Mouse (Mus musculus) heart, postnatal 14 days (tissue): ENCODE results near the gene E030018B13Rik. TPM values are rescaled to one million over a fixed set of nuclear protein-coding genes. Genes with fewer than 3 reads are reported as not detected.

ENCODE experiments used
- DNase-seq, 2 experiments: peaks; one replicate each; pipeline ENCODE4 v3.0.0; 2021 to 2022
- intact Hi-C: fragments of 180-260 bp; cut with DNase I; formaldehyde crosslinking; loops from one replicate; pipeline ENCODE4 v1.15.1; 2025
- long read RNA-seq, 2 experiments: library from polyadenylated mRNA; stranded (forward); transcript quantifications; one replicate each; pipeline ENCODE4 v2.0.0; 2021
- total RNA-seq, 2 experiments: library from RNA; stranded (reverse); gene quantifications; 2 replicates each; pipeline ENCODE4 v1.2.3; 2021

Gene E030018B13Rik
- not detected for total RNA-seq
- long read RNA-seq, experiment 1: 0 reads
- long read RNA-seq, experiment 2: 0 reads

DNA sequence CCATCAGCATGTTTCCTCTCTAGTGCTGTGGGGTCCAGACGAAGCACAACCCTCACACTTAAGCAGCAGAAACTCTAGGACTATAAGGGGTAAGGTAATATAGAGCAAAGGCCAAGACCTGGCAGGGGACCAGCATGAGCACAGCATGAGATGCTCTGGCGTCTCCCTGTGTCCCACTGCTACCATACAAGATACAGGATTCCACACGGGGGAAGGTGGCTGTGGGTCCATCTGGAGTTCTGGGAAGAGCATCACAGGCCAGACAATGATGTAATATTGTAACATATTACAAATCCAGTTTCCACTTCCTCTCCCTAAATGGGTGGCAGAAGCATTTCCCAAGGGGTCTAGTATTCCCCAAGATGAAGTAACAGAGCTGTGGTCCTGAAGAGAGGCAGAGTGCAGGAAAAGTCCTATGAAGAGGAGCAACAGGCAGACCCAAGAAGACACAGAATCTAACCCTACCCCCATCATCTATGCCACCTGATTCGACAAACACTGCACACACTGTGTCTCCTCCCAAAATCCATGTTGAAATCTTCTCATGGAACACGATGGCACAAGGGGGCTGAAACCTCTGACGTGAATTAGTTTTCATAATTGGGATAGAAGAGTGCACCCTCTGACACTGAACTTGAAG is at the start of gene E030018B13Rik:
E030018B13Rik (plus strand) TSS at position 590 of the 640 bp plus-strand sequence.
- DNase-seq: no peak
- intact Hi-C loops: no loop called here

DNA sequence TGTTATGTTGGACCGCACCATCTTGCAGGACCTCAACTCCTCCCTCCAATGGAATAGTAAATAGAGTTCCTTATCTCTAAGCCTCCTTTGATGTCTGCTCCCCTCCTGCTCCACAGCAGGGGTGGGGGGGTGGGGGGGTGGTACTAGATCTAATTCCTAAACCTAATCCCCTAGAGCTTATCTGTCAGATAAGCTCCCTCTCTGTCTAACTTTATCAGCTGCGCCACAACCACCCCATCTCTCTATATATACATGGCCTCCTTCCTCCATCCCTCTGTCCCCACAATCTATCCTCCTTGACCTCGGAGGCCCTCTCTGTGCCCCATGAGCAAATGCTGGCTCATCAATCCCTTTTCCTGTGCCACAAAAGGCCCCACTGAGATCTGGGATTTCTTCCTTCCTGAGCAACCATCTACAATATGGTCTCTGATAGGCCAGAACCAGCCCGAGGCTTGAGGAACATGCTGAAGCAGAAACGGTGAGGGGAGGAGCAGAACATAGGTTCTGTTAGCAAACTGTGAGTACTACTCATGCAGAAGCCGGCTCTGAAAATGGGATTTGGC is 48.2 kb upstream of the E030018B13Rik start:
- no peak for DNase-seq
- intact Hi-C loops: no loop called here

DNA sequence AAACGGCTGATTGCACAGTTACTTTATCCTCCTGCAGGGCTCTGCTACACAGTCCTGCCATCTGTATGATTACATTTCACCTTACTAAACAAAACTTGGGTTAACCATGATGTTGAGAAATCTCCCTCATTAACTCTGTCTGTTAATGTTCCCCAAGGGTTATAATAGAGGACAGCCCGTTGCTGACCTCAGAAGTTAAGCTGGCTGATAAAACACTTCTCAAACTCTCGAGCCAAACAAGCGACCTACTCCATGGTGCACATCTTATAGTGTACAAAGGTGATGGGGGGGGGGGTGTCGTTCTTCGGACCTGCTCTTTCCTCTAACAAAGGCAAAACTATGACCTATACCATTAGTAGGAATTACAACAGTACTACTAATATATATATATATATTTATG is 45.0 kb upstream of the E030018B13Rik start:
- DNase-seq: no peak
- intact Hi-C loops: no loop called here

DNA sequence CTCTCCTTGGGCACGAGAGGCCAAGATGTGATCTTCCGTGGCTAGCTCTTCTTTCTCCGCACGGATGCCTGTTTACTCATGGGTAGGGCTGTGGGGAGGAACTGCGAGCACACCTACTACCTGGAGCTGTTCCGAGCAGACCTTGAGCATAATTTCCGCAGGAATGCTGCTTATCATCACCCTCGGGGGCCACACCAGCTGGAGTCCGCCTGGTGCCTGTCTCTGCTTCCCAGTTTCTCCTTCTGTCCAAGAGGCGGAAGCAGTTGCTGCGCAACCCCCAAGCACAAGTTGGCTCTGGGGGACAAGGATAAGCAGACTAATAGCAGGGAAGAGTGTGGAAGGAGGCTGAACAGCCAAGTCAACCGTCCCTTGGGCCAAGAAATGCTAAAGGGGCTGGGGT is 42.8 kb upstream of the E030018B13Rik start:
- intact Hi-C loops: no loop called here
- peak; percentile 42 to 48 for DNase-seq

DNA sequence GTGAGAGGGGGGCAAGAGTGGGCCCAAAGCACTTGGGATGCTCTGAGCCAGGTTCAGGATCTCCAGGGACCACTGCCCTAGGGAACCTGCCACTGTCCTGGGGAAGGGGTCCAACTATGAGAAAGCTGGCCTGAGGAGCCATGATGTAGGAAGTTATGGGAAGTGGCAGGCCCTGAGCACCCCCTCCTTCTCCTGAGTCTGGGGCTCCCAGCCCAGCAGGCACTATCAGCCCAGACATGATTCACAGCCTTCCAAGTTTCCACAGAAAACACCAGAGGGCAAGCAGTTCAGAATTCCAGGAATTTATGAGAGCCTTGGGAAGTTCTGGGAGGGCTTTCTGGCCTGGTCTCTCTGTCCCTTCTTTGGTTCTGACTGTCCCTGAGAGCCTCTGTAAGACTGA is 41.0 kb upstream of the E030018B13Rik start:
- intact Hi-C loops: no loop called here
- no peak for DNase-seq

DNA sequence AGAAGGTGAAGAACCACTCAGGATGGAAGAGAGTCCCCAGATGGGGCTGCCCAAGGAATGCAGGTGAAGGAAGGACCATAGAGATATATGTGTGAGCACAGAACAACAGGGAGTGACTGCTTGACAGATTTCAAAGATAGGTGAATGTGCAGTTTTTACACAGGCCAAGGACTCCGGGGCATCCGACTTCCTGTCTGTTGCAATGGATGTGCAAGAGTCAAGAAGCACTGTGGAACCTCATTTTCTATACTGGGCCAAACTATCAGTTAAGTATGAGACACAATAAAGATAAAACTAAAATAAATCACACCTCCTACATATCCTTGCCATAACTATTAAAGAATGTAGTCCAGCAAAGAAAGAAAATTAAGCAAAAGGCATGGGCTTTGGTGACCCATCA is 40.0 kb upstream of the E030018B13Rik start:
- intact Hi-C loops: no loop called here
- no peak for DNase-seq

DNA sequence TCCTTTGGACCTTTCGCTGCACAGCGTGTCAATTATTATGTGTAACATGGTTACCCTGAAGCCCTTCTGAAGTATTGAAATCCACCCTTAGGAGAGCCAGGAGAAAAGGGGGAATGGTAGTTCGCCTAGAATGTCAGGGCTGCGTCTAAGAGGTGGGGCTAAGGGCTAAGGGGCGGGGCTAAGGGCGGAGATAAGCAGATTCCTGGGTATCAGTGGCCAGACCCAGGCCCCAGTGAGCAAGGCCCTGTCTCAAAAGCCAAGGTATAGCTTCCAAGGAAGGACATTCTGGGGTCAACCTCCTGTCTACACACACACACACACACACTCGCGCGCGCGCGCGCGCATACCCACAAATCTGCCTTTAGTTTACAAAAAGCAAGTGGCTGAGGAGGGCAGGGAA is 39.0 kb upstream of the E030018B13Rik start:
- intact Hi-C loops: no loop called here
- no peak for DNase-seq

DNA sequence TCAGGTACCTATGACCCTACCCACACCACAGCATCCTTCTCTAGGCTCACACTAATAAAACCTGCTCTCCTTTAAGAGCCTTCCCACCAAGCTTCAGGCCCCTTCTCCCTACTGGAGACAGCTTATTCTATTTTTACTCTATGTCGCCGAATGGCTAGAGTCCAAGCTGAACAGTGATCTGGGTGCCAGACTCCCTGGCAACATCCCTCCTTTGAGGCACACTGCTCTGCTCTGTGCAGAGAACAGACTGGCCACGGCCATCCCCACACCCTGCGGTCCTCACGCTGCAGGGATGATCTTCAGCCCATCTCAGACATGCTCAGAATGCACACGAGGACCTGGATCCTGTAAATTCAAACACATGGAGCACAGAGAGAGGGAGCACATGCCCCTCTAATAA is 37.1 kb upstream of the E030018B13Rik start:
- DNase-seq: peak; percentile 50 to 66
- intact Hi-C loops: no loop called here

DNA sequence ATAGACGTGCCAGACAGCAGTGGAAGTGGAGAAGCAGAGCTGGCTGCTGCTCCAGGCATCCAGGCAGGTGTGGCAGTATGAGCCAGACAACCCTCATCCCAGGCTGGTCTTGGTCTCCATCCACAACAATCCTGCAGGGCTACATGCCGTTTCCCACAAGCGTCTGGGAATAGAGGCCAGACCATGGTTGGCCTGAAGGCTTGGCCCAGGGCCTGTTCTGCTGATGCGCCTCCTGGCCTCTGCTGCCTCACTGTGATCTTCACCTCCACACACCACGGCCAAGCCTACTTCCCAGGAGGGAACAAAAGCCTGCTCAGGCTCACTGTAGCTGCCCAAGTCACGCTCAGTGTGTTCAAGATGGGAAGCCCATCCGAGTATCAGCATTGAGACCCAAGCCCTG is 33.9 kb upstream of the E030018B13Rik start:
- no peak for DNase-seq
- intact Hi-C loops: no loop called here

DNA sequence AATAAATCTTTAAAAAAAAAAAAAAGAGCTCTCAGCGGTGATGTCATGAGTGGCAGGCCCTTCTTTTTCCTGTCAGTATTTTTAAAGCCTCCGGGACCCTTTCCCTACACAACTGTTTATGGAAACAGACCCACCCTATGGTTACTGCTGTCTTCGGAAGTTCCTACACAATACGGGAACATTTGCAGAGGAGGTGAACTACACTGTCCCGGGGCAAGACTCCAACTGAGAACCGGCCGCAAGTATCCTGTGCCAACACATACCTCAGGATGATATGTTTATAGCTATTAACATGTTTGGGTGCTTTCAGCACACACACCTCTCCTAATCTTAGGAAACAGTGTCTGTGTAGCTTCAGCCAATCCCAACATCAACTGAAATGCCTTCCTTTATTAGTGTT is 31.6 kb upstream of the E030018B13Rik start:
- intact Hi-C loops: loop anchor here (2.0 kb wide), 1 partner anchor 26 kb away; no protein-coding TSS in a partner anchor

DNA sequence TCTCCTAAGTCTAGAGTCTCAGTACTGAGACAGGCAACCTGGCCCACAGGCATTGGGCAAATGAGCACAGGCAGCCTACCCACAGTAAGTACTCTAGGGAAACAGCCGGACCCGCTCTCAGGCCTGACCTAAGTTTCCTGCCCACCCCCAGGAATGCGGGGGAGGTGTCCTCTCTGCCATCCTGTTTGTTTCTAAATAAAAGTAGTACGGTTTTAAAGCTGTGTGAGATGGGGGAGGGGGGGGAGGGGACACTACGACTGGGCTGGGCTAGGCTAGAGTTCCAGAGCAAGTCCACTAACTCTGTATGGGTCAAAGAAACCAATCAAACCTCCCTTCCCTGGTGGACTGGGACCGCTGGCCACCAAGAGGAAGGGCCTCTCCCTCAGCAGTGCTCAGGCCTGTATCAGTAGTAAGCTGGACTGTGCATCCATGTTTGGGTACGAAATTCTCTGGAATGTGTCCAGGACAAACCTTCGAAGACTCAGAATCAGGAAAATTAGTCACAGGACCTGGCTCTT is 29.6 kb upstream of the E030018B13Rik start:
- intact Hi-C loops: no loop called here
- DNase-seq: peak; percentile 59 to 64

More for the DNA sequence above, 31.6 kb upstream of the E030018B13Rik start:
- DNase-seq: no peak

DNA sequence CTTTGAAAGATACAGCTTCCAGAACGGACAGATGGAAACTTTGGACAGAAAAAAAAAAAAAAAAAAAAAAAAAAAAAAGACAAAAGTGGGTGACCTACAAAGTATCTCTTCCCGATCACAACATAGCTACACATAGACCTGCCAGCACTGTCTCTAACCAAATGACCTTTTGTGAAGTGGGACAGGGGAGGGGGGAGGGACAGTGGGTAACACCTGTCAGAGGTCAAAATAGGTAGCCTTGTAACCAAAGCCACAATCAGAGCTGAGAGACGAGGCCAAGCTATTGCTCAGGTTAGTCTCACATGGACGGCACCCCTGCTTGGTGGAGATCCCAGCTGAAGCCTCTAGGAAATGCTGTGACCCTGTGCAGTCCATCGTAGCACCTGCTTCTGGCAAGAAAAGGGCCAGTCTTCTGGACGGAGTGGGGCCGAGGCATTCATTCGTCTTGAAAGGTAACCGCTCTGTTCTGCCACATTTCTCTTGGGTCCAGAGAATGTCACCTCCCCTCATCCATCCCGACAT is 29.0 kb upstream of the E030018B13Rik start:
- DNase-seq: no peak
- intact Hi-C loops: no loop called here

DNA sequence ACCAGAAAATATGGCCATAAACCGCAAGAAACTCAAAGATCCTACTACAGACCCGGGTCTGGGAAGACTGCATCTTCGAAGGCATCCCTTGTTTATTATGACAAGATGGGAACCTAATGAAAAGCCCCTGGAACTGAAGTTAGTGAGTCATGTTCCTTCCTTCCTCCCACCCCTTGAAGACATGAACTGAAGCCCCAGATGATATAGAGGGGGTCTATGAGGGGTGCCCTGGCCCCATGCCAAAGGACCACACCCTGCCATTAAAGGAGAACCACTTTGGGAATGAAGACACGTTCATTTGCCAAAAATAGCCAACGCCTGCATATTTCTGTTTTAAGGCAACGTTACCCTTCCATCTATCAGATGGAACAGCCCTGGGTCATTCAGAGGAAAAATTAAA is 28.0 kb upstream of the E030018B13Rik start:
- no peak for DNase-seq
- intact Hi-C loops: no loop called here

DNA sequence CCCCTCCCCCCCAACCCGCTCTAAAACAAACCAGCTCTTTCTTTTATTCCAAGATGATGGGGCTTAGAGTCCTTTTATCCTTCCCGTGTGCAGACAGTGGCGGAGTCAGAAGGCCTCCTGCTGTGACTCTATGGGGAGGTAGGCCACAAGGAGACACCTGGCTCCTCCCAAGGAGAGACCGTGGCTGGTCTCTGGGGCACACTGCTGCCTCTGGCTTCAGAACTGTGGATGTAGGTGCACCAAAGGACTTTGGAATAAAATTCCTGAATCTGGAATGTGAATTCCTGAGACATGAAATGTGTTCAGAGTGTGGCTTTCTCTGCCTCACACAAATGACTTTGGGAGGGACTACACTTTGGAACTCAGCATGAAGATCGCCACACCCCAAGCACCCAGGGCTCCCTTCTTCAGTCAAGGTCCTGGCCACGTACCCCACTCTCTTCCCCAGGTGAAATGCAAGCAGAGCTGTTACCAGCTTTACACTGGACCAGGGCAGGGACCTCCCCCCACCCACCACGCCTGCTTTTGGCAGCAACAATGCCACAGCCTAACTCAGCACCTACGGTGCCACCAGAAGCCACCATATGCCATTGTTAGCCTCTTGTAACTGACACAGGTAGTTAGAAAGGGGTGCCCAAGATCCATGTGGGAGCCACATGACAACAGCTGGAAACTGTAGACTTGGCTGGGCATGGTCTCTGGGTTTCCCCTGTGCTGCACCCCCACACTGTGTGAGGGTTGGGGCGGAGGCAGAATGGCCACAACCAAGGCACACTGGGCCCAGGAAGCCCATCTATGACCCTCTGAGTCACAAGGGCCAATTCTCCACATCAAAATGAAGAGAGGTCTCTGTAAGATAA is 27.3 kb upstream of the E030018B13Rik start:
- no peak for DNase-seq
- intact Hi-C loops: no loop called here

DNA sequence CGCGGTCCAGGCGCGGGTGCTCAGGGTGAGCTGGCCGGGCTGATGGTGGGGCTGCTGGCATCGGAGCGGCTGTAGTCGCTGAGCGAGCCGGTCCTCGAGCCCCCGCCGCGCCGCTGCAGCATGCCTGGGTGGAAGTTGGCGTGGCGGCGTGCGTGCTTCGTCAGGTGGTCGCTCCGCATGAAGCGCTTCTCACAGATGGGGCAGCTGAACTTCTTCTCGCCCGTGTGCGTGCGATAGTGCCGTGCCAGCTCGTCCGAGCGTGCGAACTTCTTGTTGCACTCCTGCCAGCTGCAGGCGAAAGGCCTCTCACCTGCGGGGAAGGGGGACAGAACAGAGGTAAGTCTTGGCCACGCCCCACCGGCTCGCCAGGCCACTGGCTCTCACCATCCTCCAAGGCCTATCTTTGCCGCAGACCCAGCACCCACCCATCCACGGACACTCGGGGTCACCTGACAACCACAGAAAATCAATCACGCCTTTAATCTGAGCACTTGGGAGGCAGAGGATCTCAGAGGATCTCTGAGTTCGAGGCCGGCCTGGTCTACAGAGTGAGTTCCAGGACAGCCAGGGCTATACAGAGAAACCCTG is 25.1 kb upstream of the E030018B13Rik start:
- intact Hi-C loops: no loop called here
- DNase-seq: no peak

DNA sequence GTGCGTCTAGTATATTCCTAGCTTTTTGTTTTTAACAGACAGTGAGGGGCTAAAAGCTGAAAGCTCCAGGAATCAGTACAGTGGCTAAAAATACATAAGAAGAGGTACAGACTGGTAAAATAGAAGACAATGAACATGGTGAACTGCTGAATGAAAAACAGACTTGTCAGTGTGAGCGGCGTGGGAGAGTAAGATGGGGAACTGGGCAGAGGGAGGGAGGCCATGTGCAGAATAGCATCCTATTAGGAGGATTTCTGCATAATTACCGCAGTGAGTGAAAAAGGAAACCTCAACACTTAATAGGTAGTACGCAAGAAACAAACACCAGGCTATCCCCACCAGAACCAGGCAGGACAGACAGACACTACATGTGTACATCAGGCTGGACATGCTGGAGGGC is 23.5 kb upstream of the E030018B13Rik start:
- no peak for DNase-seq
- intact Hi-C loops: no loop called here

DNA sequence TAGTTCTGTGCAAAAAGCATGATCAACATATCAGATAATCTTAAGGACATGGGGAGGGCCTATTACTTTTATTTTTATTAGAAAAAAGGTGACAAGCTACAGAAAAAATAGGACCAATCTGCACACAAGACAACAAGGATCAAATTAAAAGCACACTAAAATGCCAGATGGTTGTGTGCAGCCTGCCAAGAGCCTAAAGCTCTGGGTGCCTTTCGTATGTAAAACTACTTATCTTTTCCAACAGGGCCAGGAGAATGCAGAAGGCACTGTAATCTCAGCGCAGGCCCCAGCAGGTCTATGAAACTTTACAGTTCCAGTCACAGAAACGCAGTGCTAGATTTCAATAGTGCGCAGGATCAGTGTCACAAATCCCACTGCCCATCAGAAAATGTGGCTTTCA is 22.9 kb upstream of the E030018B13Rik start:
- no peak for DNase-seq
- intact Hi-C loops: no loop called here

DNA sequence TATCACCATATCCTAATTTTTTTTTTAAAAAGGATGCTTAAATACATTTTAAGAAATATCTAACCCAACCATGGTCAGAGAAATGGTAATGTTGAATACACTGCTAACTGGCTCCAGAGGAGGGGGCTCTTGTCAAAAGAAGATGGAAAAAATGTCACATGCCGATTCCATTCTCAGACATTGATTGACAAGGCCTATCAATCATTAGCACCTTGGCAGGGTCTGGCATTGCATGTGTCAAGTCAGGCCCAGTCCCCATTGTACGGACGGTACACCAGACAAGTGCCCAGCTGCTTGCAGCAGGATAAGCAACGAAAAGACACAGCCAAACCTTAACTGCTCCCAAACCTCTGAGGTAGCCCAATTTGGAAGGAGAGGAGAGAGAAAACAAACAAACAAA is 22.0 kb upstream of the E030018B13Rik start:
- DNase-seq: no peak
- intact Hi-C loops: loop anchor here (5.0 kb wide), 1 partner anchor 37 kb away; no protein-coding TSS in a partner anchor

DNA sequence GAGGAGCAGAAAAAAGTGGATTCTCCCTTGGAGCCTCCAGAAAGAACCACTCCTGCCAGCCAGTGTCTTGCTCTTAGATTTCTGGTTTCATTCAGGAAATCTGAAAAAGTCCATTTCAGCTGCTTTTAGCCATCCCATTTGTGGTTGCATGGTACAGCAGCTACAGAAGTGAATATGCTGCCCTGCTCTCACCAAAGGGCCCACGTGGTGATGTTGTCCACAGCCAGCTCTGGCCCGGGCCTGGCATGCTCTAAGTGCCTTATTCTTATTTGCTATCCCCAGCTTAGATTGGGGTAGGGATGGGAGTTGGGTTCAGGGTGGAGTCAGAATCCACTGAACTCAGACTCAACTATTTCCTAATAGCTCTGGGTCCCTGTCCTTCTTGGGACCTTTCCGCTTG is 21.4 kb upstream of the E030018B13Rik start:
- DNase-seq: no peak

DNA sequence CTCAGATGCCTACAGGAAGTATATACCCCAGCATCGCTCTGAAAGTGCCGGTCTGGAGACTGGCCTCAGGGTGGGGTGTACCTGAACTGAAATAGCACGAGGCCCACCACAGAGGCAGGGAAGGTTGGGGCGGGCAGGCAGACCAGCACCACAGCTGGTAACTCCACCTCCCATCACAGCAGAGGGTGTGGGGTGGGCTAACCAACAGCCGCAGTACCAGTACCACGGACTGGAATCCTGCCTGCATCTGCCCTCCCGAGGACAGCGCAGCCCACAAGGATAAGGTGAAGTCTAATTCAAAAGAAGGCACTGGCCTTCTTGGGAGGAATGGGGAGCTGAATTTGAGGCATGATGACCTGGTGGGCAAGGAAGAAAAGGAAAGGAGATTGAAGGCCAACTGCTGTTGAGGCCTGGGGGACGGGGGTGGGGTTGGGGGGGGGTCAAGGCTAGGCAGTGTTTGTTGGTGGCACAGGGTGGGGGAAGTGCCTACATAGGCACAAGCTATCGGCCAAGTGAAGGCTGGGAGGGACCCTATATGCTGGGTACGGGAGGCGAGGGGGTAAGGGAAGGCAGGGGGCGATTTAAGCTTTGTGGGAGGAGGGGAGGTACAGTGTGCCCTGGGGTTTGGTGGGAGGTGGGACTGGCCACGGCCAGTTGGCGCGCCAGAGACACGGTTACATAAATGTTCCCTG is 20.2 kb upstream of the E030018B13Rik start:
- intact Hi-C loops: loop anchor here (2.0 to 5.0 kb wide), 3 partner anchors 14 to 40 kb away; no protein-coding TSS in a partner anchor
- peak in 1 of 2 experiments; percentile 41 for DNase-seq

More for the DNA sequence above, 21.4 kb upstream of the E030018B13Rik start:
- intact Hi-C loops: loop anchor here (5.0 kb wide), 1 partner anchor 38 kb away; no protein-coding TSS in a partner anchor
